Mouse (Mus musculus) thymus, postnatal 10 days (tissue): Measurements from ENCODE around the gene Nkx2-5.

Experiments
- DNase-seq, 2 experiments: peaks; one replicate each; pipeline ENCODE4 v3.0.0; 2021; ENCODE audit warnings: low spot score in 2 of 2

Nkx2-5 gene

DNA sequence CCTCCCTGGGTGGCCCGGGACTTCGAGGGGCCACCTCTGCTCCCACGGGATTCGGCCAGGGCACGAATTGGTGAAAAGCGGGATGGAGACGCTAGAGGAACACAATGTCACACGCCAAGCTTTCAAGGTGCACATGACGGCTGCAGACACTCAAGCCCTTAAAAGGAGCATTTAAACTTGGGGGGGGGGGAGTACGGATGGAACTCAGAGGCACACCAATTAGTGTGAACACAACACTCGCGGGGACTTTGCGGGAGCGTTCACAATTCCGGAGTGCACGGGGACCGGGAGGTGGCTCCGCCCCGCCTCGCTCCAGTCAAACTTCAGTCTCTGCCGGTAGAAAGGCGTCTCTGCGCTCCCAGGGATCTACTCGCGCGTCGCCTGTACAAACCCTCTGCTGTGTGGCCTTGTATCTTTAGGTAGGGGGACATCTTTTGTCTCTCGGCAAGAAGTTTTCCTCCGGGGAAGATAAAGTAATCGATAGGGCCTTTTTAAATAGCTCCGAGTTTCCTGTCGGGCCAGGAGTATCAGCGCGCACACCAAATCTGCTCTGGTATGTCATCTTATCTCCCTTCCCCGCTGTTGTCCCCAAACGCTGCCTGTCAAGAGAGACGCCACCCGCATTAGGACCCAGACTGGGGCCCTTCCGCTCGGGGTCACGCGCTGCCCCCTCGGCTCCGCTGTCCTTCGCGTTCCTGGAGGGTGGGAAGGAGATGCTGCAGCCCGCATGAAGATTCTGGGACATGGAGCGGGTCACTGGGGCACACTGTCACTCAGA, 5.7 kb upstream of the Nkx2-5 start:
- DNase-seq = no peak

DNA sequence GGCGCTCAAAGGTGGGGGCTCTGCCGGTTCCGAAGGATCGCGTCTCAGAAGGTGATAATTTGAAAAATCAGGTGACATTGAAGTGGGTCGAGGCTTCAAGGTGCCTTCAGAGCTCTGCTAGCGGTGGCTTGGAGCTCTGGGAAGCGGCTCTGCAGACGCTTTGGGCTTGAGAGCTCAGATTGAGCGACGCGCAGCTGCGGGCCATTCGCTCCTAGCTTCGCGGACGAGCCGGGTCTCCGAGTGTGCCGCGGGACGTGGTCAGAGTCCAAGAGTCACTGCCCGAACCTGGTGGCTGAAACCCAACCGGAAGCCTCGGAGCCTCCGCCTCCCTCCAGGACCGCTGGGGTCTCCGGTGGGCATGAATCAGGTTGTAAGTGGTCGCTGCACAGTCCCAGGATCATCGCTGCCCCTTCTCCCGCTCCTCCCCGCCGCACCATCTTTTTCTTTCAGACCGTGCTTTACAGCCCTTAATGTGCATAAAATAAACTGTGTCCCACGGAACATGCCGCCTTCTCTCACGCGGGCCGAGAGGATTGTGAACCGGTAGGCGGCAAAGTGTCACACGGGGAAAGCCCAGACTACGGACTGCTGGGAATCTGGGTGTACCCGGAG, 5.0 kb upstream of the Nkx2-5 start:
- DNase-seq = no peak

DNA sequence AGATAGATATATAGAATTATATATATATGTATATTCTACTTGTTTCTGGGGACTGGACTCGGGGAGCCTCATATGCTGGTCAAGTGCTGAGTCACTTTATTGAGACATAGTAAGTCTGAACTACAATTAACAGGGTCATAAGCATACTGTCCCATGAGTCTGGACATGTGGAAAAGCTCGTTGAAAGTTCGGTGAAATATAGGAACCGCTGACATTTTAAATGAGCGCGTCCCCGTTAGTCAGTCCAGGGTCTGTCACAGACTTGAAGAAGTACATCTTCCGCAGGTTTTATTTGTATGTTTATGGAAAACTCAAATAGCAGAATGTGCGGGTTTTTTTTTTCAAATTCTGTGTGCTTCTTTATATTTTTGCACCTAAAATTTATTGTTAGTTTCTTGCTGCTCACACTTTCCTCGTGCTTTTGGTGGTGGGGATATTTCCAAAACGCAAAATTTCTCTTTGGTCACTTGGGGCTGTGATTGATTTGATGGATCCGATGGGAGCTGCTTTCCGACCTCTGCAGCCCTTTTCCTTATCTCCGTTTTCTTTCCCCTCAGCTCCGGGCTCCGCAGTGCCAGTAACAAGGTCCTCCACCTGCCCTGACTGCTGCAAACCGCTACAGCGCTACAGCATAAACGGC, 4.4 kb upstream of the Nkx2-5 start:
- no peak for DNase-seq

DNA sequence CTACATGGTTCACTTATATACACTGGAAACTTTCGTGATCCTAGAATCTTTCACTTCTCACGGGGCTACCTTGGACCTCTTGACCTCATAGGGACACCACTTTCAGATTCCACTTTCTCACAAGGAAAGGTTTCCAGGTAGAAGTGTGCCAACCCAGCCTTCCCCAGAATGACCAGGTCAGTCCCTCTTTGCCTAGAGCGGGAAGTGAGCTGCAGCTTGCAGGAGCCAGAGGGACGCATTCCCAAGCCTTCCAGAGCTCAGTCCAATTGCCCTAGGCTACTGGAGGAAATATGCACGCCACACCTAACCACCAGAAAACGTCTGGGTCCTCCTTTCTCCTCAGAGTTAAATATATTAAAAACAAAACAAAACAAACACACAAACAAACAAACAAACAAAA, 3.4 kb upstream of the Nkx2-5 start:
- DNase-seq = no peak

DNA sequence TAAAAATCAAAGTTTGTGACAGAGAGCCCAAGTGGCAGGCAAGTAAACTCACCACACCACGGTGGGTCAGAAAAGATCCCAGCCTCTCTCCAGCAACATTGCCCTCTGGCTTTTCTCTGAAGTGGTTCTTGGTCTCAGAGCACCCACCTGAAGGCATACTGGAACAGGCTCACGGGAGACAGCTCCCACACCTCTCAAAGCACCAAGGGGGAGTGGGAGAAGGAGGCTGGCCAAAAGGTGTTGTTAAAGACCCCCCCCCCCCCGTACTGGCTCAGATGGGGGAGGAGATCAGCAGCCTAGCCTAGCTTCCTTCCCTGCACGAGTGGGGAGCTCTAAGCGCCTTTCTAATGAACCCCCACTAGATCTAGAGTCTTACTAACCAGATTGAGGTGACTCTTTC, 3.0 kb upstream of the Nkx2-5 start:
- no peak for DNase-seq

DNA sequence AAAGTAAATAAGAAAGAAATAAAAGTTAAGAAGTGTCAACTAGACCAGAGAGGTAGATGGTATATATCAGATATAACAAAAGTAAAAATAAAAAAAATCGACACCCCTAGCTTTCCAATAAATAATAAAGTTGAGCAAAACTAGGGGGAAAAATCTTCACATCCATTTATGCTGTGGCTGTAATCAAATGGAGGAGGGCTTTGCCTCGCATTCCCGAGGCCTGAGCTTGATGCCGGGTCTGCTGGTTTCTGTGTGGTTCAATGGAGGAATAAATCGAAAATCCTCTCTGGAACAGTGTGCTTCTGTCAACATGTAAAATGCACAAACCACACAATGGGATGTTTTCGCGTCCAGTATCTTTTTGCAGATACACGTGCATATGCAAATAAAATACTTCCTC, 1.6 kb upstream of the Nkx2-5 start:
- DNase-seq = no peak

DNA sequence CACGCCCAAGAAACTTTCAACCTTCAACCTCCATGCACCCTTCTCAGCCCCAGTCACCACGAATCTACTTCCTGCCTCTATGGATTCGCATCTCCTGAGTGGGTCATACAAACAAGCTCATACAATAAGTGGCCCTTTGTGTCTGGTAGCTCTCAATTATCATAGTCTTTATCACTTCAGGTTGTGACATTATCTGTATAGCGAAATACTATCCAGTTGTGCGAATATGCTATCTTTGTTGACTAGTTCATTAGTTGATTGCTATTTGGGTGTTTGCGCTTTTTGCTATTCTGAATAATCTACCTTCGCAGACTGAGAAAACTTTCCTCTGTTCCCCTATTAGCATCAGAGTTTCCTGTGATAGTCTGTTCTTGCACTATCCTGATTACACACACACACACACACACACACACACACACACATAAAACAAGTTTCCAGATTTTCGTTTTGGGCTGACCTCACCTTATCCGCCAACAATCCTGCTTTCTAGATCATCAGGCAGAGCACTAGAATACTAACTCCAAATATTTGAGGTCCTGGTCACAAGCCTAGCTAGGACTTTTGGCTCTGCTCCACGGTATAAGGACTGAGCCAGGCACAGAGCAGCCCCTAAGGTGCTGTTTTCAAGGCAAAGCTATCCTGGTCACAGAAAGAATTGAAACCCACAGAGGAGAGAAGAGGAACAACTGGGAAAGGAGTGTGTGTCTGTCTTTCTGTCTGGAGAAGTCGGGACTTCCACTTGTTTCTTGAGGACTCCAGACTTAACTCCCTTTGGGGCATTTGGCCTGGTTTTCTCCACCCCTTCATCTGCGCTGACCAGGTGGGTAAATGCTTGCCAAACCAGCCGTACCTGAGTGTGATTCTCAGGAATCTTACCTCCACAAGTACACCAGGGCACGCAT, 591 bp upstream of the Nkx2-5 start:
- no peak for DNase-seq

DNA sequence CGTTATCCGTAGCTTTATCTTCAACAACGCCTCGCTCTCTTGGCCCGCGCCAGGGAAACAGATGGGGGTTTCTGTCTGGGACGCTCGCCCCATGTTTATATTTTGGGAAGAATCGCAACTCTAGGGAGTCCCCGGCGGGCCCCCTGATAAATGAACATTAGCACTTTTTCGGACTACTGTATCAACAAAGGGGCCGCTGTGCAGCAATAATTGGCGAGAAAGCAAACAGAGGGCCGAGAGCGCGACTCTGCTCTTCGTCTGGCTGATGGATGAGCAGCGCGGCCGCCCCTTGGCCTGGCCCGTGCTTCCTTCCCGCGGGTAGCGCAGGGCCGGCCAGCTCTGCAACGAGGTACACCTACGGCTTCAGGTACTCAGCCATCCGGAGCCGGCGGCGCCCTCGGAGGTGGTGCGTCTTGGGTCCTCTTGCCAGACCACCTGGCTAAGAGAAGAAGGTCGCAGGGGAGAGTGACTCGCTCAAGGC, 398 bp downstream of the Nkx2-5 start:
- DNase-seq = no peak

DNA sequence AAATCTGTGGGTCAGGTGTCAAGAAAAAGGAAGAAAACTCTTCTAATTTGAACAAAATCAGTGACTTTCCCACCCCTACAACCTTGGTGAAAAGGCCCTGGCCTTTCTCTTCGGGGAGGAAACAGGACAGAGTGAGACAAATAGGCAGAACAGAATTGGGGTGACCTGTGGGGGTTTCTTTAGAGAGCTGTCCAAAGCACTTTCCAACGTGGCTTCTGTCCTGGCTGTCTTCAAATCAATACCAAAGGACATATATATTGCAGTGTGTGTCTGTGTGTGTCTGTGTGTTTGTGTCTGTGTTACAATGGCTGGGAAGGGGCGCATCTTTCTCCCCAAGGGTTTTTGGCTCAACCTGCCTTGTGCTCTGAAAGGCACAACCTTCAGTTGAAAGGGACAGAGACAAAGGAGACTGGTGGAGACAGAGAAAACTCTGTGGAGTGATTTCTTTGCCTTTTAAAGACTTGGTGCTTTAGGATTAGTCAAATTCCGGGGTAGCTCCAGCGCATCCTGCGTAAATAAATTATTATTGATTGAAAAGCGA, 1.0 kb downstream of the Nkx2-5 start:
- DNase-seq = no peak

DNA sequence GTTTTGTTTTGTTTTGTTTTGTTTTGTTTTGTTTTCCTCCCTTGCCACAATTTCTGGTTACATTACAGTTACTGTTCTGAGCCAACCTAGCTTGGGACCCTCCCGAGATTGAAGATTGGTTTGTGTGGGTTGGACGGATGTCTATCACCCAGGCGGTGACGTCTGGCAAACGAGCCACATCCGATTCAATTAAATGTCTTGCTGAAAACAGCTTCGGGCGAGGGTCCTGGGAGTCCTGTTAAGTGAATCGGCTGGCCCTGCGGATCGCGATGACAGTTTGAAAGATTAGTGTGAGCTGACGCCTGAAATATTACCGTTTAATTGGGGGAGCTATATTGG, 1.6 kb downstream of the Nkx2-5 start:
- DNase-seq = no peak

DNA sequence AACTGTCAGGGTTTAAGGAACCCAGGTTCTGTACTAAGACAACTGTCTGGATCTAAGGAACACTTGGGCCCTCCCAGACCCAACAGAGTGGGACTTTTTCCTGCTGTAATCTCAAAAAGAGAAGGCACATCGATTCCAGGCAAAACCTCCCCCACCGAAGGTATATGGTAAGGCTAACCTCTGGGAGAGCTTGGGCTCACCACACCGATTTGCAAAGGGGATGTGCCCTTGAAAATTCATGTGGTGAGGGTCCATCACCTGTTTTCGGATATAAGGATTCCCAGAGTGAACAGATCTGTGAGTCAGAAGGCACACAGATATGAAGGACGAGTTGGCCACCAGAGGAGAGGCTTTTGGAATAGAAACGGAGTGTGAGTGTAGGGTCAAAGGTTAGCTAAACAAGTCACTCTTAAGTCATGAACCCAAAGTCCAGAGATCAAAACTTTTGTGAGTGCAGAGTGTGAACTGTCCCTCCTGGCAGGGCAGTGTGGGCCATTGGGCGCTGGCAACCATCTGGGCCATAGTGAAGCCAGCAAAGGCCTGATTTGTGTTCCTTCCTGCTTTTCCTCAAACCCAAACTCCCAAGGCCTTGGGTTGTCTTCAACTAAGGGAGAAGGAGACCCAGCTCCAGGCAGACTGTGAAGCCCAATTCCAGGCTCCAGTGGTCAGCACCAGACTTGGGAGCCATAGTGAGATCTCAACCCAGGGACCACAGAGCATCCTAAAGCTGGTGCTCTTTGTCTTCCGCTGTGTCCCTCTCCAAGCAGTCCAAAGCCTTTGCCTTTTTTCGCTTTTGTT, 2.2 kb downstream of the Nkx2-5 start:
- DNase-seq = no peak

DNA sequence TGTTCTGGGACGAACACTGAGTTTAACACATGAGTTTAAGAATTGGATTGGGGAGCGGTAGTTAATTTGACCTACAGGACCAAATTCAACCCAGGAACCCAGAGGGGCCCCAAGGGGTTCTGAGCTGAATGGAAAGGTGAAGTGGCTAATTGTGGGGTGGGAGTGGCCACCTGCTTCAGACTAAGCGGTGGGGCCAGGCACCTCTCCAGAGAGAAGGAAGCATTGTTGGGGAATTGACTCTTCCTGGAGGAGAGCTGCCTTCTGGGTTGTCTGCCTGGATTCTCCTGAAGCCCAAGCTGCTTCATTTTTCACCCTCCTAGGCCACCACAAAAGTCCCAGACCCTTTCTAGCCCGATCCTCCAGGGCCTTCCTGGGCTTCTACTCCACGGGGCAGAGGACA, 2.8 kb downstream of the Nkx2-5 start:
- DNase-seq = no peak

DNA sequence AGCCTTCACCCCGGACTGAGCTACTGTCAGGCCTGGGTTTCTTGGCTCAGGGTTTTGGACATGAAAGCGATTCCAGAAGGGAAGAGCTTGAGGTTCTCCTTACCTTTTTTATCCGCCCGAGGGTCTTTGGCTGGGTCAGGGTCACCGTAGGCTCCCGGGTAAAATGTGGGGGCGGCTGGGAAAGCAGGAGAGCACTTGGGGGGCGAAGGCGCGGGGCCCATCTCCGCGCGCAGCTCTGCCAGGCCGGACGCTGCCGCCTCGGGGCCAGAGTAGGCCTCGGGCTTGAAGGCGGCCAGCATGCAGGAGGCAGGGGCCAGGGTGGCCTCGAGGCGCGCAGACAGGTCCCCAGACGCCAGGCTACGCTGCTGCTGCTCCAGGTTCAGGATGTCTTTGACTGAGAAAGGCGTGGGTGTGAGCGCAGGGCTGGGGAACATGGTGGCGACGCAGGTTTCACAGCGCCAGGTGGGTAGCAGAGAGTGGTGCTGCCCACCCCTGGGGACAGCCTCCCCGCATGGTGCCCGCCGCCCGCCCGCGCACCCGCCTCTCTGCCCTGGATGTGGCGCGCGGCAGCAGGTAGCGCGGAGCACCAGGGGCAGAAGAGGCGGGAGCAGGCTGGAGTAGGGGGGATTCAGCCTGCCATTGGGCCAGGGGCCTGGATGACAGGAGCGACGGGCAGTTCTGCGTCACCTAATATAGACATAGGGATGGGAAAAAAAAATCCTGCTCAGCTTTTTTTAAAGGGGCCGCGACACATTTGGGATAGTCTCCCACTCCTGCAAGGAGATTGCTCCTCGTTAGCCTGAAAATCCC, 3.7 kb downstream of the Nkx2-5 start:
- DNase-seq = no peak

DNA sequence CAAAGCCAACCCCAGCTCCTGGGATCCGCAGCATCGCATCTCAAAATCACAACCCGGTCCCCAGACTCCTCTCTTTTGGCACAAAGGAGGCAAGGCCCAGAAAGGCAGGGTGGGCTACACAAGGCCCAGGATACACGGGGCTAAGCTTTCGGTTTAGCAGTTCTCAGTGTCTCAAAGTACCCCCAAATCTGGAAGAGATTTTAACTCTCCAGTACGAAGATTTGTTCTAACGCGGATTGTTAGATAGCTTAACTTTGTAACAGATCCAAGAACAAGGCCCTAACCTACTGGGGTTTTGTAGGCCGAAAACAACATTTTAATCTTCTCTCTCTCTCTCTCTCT, 4.4 kb downstream of the Nkx2-5 start:
- DNase-seq = no peak

DNA sequence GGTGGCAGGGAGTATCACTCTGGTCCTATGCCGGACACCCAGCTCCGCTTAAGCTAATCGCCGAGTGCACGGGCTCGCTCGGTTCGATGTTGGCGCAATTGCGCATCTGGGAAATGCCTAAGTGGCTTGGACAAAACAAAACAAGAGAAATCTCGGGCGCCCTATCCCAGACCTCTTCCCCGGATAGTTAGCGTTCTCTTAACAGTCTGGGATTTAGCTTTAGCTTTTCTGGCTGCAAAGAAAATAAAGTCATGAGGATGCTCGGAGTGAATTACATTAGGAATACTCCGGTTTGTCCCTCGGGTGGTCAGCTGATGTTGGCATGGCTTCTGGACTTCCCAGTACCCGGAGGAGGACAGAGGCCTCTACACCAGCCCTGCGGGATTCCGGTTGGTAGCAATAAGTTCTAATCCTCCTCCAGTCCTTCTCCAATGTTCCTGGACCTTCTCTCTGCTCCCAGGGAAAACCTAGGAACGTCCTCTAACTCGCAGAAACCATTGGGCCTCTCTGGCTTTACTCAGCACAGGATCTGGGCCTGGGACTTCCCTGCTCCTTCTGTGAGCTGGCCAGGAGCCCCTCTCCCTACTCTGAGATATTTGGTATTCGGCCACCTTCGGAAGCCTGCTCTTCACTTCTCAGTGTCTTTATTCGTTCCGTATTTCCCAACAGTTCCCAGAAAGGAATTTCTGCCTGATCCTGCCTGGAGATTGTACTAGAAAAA, 4.9 kb downstream of the Nkx2-5 start:
- DNase-seq = no peak

DNA sequence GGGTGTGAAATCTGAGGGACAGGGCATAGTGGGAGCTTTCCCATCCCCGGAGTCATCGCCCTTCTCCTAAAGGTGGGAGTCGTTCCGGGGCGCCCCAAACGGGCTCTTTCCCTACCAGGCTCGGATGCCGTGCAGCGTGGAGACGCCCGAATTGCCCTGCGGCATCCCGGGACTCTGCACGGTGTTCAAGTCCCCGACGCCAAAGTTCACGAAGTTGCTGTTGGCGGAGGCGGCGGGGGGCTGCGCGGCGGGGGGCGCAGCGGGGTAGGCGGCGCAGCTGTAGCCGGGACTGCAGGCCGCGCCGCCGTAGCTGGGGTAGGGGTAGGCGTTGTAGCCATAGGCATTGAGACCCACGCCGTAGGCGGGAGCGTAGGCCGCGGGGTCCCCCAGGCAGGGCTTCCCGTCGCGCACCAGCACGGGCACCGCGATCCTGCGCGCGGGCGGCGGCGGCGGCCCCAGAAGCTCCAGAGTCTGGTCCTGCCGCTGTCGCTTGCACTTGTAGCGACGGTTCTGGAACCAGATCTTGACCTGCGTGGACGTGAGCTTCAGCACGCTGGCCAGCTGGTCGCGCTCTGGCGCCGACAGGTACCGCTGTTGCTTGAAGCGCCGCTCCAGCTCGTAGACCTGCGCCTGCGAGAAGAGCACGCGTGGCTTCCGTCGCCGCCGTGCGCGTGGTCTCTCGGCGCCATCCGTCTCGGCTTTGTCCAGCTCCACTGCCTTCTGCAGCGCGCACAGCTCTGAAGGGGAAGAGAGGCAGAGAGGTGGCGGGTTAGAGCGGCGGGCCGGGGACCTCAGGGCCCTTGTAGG, 5.7 kb downstream of the Nkx2-5 start:
- no peak for DNase-seq

DNA sequence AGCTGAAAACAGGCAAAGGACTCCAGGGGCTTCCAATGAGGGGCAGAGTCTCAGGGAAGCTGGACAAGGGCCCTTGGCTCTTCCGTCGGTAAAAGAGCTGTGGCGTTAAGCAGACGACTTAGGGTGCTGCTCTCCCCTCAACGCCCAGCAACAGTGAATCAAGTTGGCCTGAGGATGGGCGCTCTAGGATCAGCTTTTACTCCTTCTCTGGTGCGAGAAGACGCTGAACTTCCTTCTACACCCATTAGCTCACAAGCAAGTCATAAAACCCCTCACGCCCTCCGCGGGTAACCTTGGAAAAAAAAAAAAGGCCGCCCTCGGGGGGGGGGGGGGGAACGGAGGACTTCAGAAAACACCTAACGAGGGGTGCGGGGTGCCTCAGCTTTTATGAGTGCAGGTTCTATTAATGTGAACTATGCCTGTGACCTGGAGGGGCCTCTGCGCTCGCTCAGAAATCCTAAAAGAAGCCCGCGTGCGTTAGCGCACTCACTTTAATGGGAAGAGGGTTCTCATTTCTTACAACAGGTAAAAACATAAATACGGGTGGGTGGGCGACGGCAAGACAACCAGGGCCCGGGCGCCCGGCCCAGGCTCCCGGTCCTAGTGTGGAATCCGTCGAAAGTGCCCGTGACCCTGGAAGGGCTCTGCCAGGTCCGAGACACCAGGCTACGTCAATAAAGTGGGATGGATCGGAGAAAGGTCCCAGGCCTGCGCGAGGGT, 6.5 kb downstream of the Nkx2-5 start:
- DNase-seq = no peak

DNA sequence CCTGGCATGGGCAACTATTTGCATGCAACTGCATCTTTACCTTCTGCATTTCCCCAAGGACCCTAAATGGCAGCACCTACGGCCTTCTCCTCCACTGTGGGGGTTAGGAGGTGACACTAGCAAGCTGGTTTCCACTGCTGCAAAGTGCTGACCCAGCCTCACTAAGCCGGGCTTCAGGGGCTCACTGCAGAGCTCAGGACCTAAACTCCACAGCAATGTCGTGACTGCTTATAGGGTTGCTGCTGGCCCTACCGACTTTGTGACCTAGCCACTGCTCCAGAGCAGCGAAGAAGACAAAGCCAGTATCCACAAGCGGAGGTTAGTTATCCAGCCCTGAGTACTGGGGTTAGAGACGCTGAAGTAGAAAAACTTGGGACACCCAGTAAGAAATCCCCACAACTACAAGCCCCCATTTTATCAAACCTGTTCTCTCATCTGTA, 7.2 kb downstream of the Nkx2-5 start:
- no peak for DNase-seq
